Mouse (Mus musculus) T-cell, adult 2 months (primary cell): Measurements from ENCODE around the gene Cyth2.

Experiments used
- DNase-seq: peaks from one replicate; pipeline ENCODE4 v3.0.0; 2022; ENCODE audit warnings: low spot score

Gene Cyth2

GRCm38 (mm10) chr7:45785388-45786135 lies 28.8 kb downstream of the Cyth2 start:
- DNase-seq = no peak

GRCm38 (mm10) chr7:45784524-45785372 lies 29.6 kb downstream of the Cyth2 start, which contains the start of gene Sult2b1:
Gene Sult2b1, minus strand, starts transcription at chr7:45784669.
- DNase-seq = no peak

GRCm38 (mm10) chr7:45783511-45784091 lies 30.8 kb downstream of the Cyth2 start, which contains the start of gene Lmtk3:
Gene Lmtk3, plus strand, starts transcription at chr7:45783738.
- DNase-seq = peak; percentile 41

GRCm38 (mm10) chr7:45782271-45782670 lies 32.1 kb downstream of the Cyth2 start:
- DNase-seq = no peak

- peak; percentile 94 for DNase-seq
Measured at GRCm38 (mm10) chr7:45779081-45779641, 35.2 kb downstream of the Cyth2 start.

GRCm38 (mm10) chr7:45775237-45775636 lies 39.1 kb downstream of the Cyth2 start:
- no peak for DNase-seq

GRCm38 (mm10) chr7:45771101-45771500 lies 43.3 kb downstream of the Cyth2 start:
- DNase-seq = no peak

GRCm38 (mm10) chr7:45770427-45771082 lies 43.8 kb downstream of the Cyth2 start:
- no peak for DNase-seq

- DNase-seq = no peak
Measured at GRCm38 (mm10) chr7:45767500-45767899, 46.9 kb downstream of the Cyth2 start.

GRCm38 (mm10) chr7:45766764-45767163 lies 47.6 kb downstream of the Cyth2 start:
- no peak for DNase-seq

- no peak for DNase-seq
Measured at GRCm38 (mm10) chr7:45765995-45766394, 48.4 kb downstream of the Cyth2 start.

- no peak for DNase-seq
Measured at GRCm38 (mm10) chr7:45760151-45760550, 54.2 kb downstream of the Cyth2 start.

- DNase-seq = no peak
Measured at GRCm38 (mm10) chr7:45759400-45759799, 55.0 kb downstream of the Cyth2 start.
